Mouse (Mus musculus) adrenal gland, postnatal 14 days (tissue): ENCODE measurements around the gene Mtfr1l. TPM values are rescaled to one million over a fixed set of nuclear protein-coding genes. Genes with fewer than 3 reads are reported as not detected.
A peak's percentile ranks its signal among the peaks of the same experiment; 100 is the strongest.

Experiments used
- DNase-seq: peaks from one replicate; pipeline ENCODE4 v3.0.0; 2021; ENCODE audit warnings: mixed read lengths
- microRNA-seq, 2 experiments: library from miRNA; unstranded; fragments of <30 nt; microRNA quantifications; one replicate each; pipeline ENCODE4 v1.2.0; 2021
- total RNA-seq: library from RNA; stranded (reverse); gene quantifications from 2 replicates; pipeline ENCODE4 v1.2.3, GENCODE M21; 2021

Gene Mtfr1l
- total RNA-seq, 1 experiment from 2014 or later: 103 TPM

GRCm38 (mm10) chr4:134489986-134490665 is 45.1 kb downstream of the Mtfr1l start:
- no peak for DNase-seq

GRCm38 (mm10) chr4:134488211-134488610 is 47.0 kb downstream of the Mtfr1l start:
- no peak for DNase-seq

GRCm38 (mm10) chr4:134485151-134485900 is 49.9 kb downstream of the Mtfr1l start:
- no peak for DNase-seq

GRCm38 (mm10) chr4:134484231-134484630 is 51.0 kb downstream of the Mtfr1l start:
- DNase-seq: no peak

- peak; percentile 74 for DNase-seq
Observed at GRCm38 (mm10) chr4:134483696-134484095, 51.5 kb downstream of the Mtfr1l start.

- no peak for DNase-seq
Observed at GRCm38 (mm10) chr4:134483078-134483688, 52.0 kb downstream of the Mtfr1l start.

- peak; percentile 33 for DNase-seq
Observed at GRCm38 (mm10) chr4:134482442-134482841, 52.7 kb downstream of the Mtfr1l start.

GRCm38 (mm10) chr4:134481270-134481669 is 53.9 kb downstream of the Mtfr1l start:
- DNase-seq: no peak

- DNase-seq: peak; percentile 89
Observed at GRCm38 (mm10) chr4:134480864-134481263, 54.3 kb downstream of the Mtfr1l start.

- DNase-seq: no peak
Observed at GRCm38 (mm10) chr4:134479839-134480238, 55.3 kb downstream of the Mtfr1l start.

GRCm38 (mm10) chr4:134478031-134478430 is 57.2 kb downstream of the Mtfr1l start:
- peak; percentile 96 for DNase-seq

- DNase-seq: no peak
Observed at GRCm38 (mm10) chr4:134476899-134477298, 58.3 kb downstream of the Mtfr1l start.

Small RNA genes within 50 kb of the gene (microRNA-seq; reads per million reads assigned to microRNA genes)
- 0 reads per million in 2 experiments for gene Mir6403

Other genes with a start within 250 kb of the Mtfr1l start
- gene Pdik1l, start 247.5 kb downstream of the Mtfr1l start, total RNA-seq: 18.1 and 20.7 TPM in 2 replicates
- not detected in 2 replicates for gene Trim63, start 220.3 kb downstream of the Mtfr1l start, total RNA-seq
- gene Slc30a2, start 192.2 kb downstream of the Mtfr1l start, total RNA-seq: 13.4 and 18.8 TPM in 2 replicates
- gene Extl1, start 151.5 kb downstream of the Mtfr1l start, total RNA-seq: 0.96 and 1.7 TPM in 2 replicates
- gene Pafah2, start 139.1 kb downstream of the Mtfr1l start, total RNA-seq: 15.9 and 21.2 TPM in 2 replicates
- gene Stmn1, start 67.1 kb downstream of the Mtfr1l start, total RNA-seq: 118 and 119 TPM in 2 replicates
- 25.9 and 32.2 TPM in 2 replicates for gene Paqr7, start 38.7 kb downstream of the Mtfr1l start, total RNA-seq
- 1.8 and 3.0 TPM in 2 replicates for gene Aunip, start 24.4 kb downstream of the Mtfr1l start, total RNA-seq
- gene Selenon, start 16.8 kb upstream of the Mtfr1l start, total RNA-seq: 30.2 and 32.3 TPM in 2 replicates
- 19.6 and 21.5 TPM in 2 replicates for gene Man1c1, start 168.9 kb upstream of the Mtfr1l start, total RNA-seq
- gene Ldlrap1, start 232.6 kb upstream of the Mtfr1l start, total RNA-seq: 46.4 and 53.1 TPM in 2 replicates